23 mouse cellular contexts compared by ENCODE assay signal in the genomic region with DNA sequence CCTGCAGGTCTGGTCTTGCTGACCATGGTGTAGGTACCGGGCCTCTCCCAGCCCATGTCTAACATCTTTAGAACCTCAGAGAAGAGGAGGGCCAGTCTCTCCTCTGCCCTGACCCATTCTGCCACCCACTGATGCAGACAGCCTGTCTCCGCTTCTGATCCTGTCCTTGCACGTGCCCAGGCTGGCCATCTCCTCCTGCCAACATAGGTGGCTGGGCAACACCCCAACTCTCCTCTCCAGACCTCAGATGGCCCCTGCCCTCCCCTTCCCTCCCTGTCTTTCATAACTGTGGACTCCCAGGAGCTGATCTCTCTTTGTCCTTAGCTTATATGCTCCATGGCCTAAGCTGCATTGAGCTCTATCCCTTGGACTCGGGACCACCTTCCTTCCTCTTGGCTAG. TPM values are rescaled to one million over a fixed set of nuclear protein-coding genes. Genes with fewer than 3 reads are reported as not detected.
DNase-seq lines count a peak whose midpoint lies in the region; ATAC-seq and TF ChIP-seq lines count a peak whose summit lies in the region.
"Had no signal": no experiment of that assay in that cellular context is flagged by ENCODE, and none has a peak within 500 bp of the region (broad histone marks: within the 10 kb centered on the region; RNA-seq: fewer than 3 reads in every experiment).

No protein-coding gene starts in this region.

- DNase-seq in cerebellum, postnatal 10 days: peak; percentile 70 to 71
- DNase-seq in forebrain, embryonic 10.5 days (ENCODE audit: extremely low spot score, low spot score): no peak
- peak; percentile 26 for DNase-seq in midbrain, embryonic 11.5 days (ENCODE audit: low spot score, missing footprints)
- no peak for DNase-seq in midbrain, postnatal 0 days (ENCODE audit: low spot score)
- DNase-seq: adrenal gland, adult 8-10 months; adrenal gland, postnatal 14 days; adrenal gland, postnatal 36 days; B cell, adult 2 months; cerebellum, adult 11 months; cerebellum, adult 18-20 months; cerebellum, adult 8-10 months; cerebellum, adult 9-11 months; forebrain, postnatal 0 days had no signal

- no peak for ATAC-seq in cerebellum, adult (ENCODE audit: insufficient number of reproducible peaks, low FRiP score, low TSS enrichment)
- no peak for ATAC-seq in forebrain, embryonic 12.5 days (ENCODE audit: low FRiP score)
- ATAC-seq in midbrain, embryonic 11.5 days (ENCODE audit: low FRiP score): no peak
- no peak for ATAC-seq in midbrain, postnatal 0 days (ENCODE audit: low FRiP score)
- ATAC-seq: activated CD4-positive, CD25-positive, alpha-beta regulatory T cell, adult 4 months; CD4-positive, CD25-positive, alpha-beta regulatory T cell, adult 4 months; forebrain, embryonic 13.5 days; forebrain, embryonic 15.5 days; forebrain, postnatal 0 days; Patski had no signal

- H3K4me2 ChIP-seq in forebrain, embryonic 12.5 days: no peak overlapping the region
- no peak overlapping the region for H3K4me2 ChIP-seq in midbrain, embryonic 11.5 days
- no peak overlapping the region for H3K4me2 ChIP-seq in midbrain, postnatal 0 days (ENCODE audit: low read depth, low read length, poor library complexity, severe bottlenecking)
- H3K4me2 ChIP-seq: embryonic facial prominence, embryonic 12.5 days; forebrain, embryonic 13.5 days; forebrain, embryonic 15.5 days had no signal

- H3K9ac ChIP-seq in forebrain, embryonic 12.5 days: no peak overlapping the region
- no peak overlapping the region for H3K9ac ChIP-seq in midbrain, embryonic 11.5 days (ENCODE audit: low read length)
- no peak overlapping the region for H3K9ac ChIP-seq in midbrain, postnatal 0 days (replicated peaks; ENCODE audit: low read length, poor library complexity, severe bottlenecking)
- H3K9ac ChIP-seq: embryonic facial prominence, embryonic 12.5 days; forebrain, embryonic 13.5 days; forebrain, embryonic 15.5 days; forebrain, postnatal 0 days had no signal

- 86% methylated on average over 4 of the region's 4 CpGs for WGBS in forebrain, embryonic 10.5 days
- WGBS in forebrain, embryonic 12.5 days: 92% methylated on average over 4 of the region's 4 CpGs
- WGBS in midbrain, embryonic 11.5 days: 91% methylated on average over 4 of the region's 4 CpGs
- 98% methylated on average over 4 of the region's 4 CpGs for WGBS in midbrain, postnatal 0 days

- H3K9me3 ChIP-seq in forebrain, embryonic 10.5 days: no peaks in the 10 kb centered on the region
- H3K9me3 ChIP-seq in forebrain, embryonic 12.5 days: no peaks in the 10 kb centered on the region
- no peaks in the 10 kb centered on the region for H3K9me3 ChIP-seq in midbrain, embryonic 11.5 days (ENCODE audit: control insufficient read depth, low read length)
- H3K9me3 ChIP-seq in midbrain, postnatal 0 days (ENCODE audit: low read length): no peaks in the 10 kb centered on the region
- H3K9me3 ChIP-seq: embryonic facial prominence, embryonic 10.5 days; embryonic facial prominence, embryonic 12.5 days; forebrain, embryonic 13.5 days; forebrain, embryonic 15.5 days had no signal

- TF ChIP-seq CTCF in midbrain, postnatal 0 days (IDR thresholded peaks at IDR 0.05): no peak

- no peak overlapping the region for H3K4me3 ChIP-seq in forebrain, embryonic 10.5 days
- no peak overlapping the region for H3K4me3 ChIP-seq in forebrain, embryonic 12.5 days (replicated peaks)
- H3K4me3 ChIP-seq in midbrain, embryonic 11.5 days (ENCODE audit: low read depth, low read length): no peak overlapping the region
- H3K4me3 ChIP-seq in midbrain, postnatal 0 days (ENCODE audit: low read depth, low read length): no peak overlapping the region
- H3K4me3 ChIP-seq: embryonic facial prominence, embryonic 10.5 days; embryonic facial prominence, embryonic 12.5 days; forebrain, embryonic 13.5 days; forebrain, embryonic 15.5 days had no signal

- 0 out of 2 replicates have a peak, but pooled peaks cover under 1% of the 10 kb centered on the region for H3K27me3 ChIP-seq in forebrain, embryonic 10.5 days (ENCODE audit: poor library complexity, severe bottlenecking)
- no peaks in the 10 kb centered on the region for H3K27me3 ChIP-seq in forebrain, embryonic 12.5 days
- no peaks in the 10 kb centered on the region for H3K27me3 ChIP-seq in midbrain, embryonic 11.5 days (ENCODE audit: control insufficient read depth, insufficient read depth, low read length)
- H3K27me3 ChIP-seq in midbrain, postnatal 0 days (ENCODE audit: insufficient read depth, low read length): no peaks in the 10 kb centered on the region
- H3K27me3 ChIP-seq: embryonic facial prominence, embryonic 12.5 days; forebrain, embryonic 13.5 days; forebrain, embryonic 15.5 days had no signal

- H3K4me1 ChIP-seq in forebrain, embryonic 10.5 days: peaks cover 16% of the 10 kb centered on the region
- H3K4me1 ChIP-seq in forebrain, embryonic 12.5 days: peaks cover 9% of the 10 kb centered on the region; the same call in 1 of the 2 replicates
- no peaks in the 10 kb centered on the region for H3K4me1 ChIP-seq in midbrain, embryonic 11.5 days (ENCODE audit: control insufficient read depth, insufficient read depth, low read length)
- H3K4me1 ChIP-seq in midbrain, postnatal 0 days (ENCODE audit: insufficient read depth, low read length): no peaks in the 10 kb centered on the region
- H3K4me1 ChIP-seq: forebrain, embryonic 15.5 days had no signal

- H3K36me3 ChIP-seq in forebrain, embryonic 10.5 days (replicated peaks): no peaks in the 10 kb centered on the region
- H3K36me3 ChIP-seq in forebrain, embryonic 12.5 days (replicated peaks): no peaks in the 10 kb centered on the region
- H3K36me3 ChIP-seq in midbrain, embryonic 11.5 days (ENCODE audit: control insufficient read depth, insufficient read depth, low read length): no peaks in the 10 kb centered on the region
- H3K36me3 ChIP-seq in midbrain, postnatal 0 days (ENCODE audit: insufficient read depth, low read length): no peaks in the 10 kb centered on the region
- H3K36me3 ChIP-seq: embryonic facial prominence, embryonic 10.5 days; embryonic facial prominence, embryonic 12.5 days; forebrain, embryonic 15.5 days; G1E had no signal

- H3K27ac ChIP-seq in forebrain, embryonic 10.5 days: peak overlapping the region; percentile 66; the same call in 1 of the 2 replicates
- H3K27ac ChIP-seq in forebrain, embryonic 12.5 days: no peak overlapping the region
- no peak overlapping the region for H3K27ac ChIP-seq in midbrain, embryonic 11.5 days (ENCODE audit: low read depth, low read length)
- no peak overlapping the region for H3K27ac ChIP-seq in midbrain, postnatal 0 days (ENCODE audit: low read depth, low read length)
- H3K27ac ChIP-seq: embryonic facial prominence, embryonic 10.5 days; embryonic facial prominence, embryonic 12.5 days; forebrain, embryonic 13.5 days; forebrain, embryonic 15.5 days had no signal

RNA-seq across cellular contexts. Expression of gene Trim29, which starts 5.8 kb away (rescaled TPM):
- 1.2 and 1.4 TPM in 2 replicates for polyA plus RNA-seq in forebrain, embryonic 10.5 days (2016; fragmentation: Nextera tagmentation; extraction: Ambion mirVana)
- 0.65 and 0.67 TPM in 2 replicates for polyA plus RNA-seq in forebrain, embryonic 12.5 days (2016; fragmentation: Nextera tagmentation; extraction: Ambion mirVana)
- polyA plus RNA-seq in midbrain, embryonic 11.5 days (2014; fragmentation: Nextera tagmentation; extraction: Ambion mirVana): 0.57 and 0.75 TPM in 2 replicates
- total RNA-seq in midbrain, postnatal 0 days (2014; rRNA removed): 0.24 and 2.4 TPM in 2 replicates
- polyA plus RNA-seq in midbrain, postnatal 0 days (2015; fragmentation: Nextera tagmentation; extraction: Ambion mirVana): 0.12 and 0.16 TPM in 2 replicates
- total RNA-seq: forebrain, postnatal 0 days; G1E had no signal
- polyA plus RNA-seq: activated CD4-positive, CD25-positive, alpha-beta regulatory T cell, adult 4 months; CD4-positive, CD25-positive, alpha-beta regulatory T cell, adult 4 months; forebrain, embryonic 13.5 days; forebrain, embryonic 15.5 days; G1E; Patski had no signal

Comparison
In these comparisons a context has a peak if more than half of its experiments do, and no peak if none do; other contexts are left out.
1. DNase-seq: peak in cerebellum, postnatal 10 days (2 of 2) and midbrain, embryonic 11.5 days (single experiment); none in forebrain, embryonic 10.5 days (single experiment) and midbrain, postnatal 0 days (single experiment).